Mouse (Mus musculus) heart, adult 2 months (tissue): Measurements from ENCODE around the gene Tor1aip1. TPM values are rescaled to one million over a fixed set of nuclear protein-coding genes. Genes with fewer than 3 reads are reported as not detected.

Experiments used
- DNase-seq, 2 experiments: peaks; one replicate each; pipeline ENCODE4 v3.0.0; 2021
- H3K27ac ChIP-seq: fragments of 200-600 bp; 2 replicates; pipeline ENCODE4 v1.8.1; 2022
- H3K27me3 ChIP-seq: fragments of 200-500 bp; 2 replicates; pipeline ENCODE4 v1.6.1; 2012; ENCODE audit warnings: mild to moderate bottlenecking, low read length, inconsistent platforms, mixed read lengths; ENCODE audit not compliant: control insufficient read depth, insufficient read depth
- H3K36me3 ChIP-seq: fragments of 200-500 bp; 2 replicates; pipeline ENCODE4 v1.6.1; 2012; ENCODE audit warnings: low read length, inconsistent platforms; ENCODE audit not compliant: control insufficient read depth, insufficient read depth
- H3K4me1 ChIP-seq: fragments of 200-500 bp; 2 replicates; pipeline ENCODE4 v1.6.1; 2011; ENCODE audit warnings: low read length; ENCODE audit not compliant: control insufficient read depth, insufficient read depth
- H3K4me3 ChIP-seq: fragments of 200-600 bp; 2 replicates; pipeline ENCODE4 v1.8.1; 2022
- H3K79me2 ChIP-seq: fragments of 200-500 bp; replicated peaks from 2 replicates; pipeline ENCODE4 v1.6.1; 2012; ENCODE audit warnings: mild to moderate bottlenecking, inconsistent platforms, low read length, moderate library complexity, mixed read lengths; ENCODE audit not compliant: control insufficient read depth, insufficient read depth
- H3K9ac ChIP-seq: fragments of 200-500 bp; 2 replicates; pipeline ENCODE4 v1.6.1; 2012; ENCODE audit warnings: low read depth, mild to moderate bottlenecking, control low read depth, inconsistent platforms, low read length, mixed read lengths
- CTCF ChIP-seq: fragments of 200-600 bp; IDR thresholded peaks from 2 replicates; pipeline ENCODE4 v1.8.1; 2022; ENCODE audit warnings: antibody characterized with exemption, mild to moderate bottlenecking, moderate library complexity
- EP300 ChIP-seq: fragments of 200-500 bp; IDR thresholded peaks from 2 replicates; pipeline ENCODE4 v1.6.1; 2011; ENCODE audit warnings: low read depth, low read length, control low read depth; ENCODE audit not compliant: insufficient read depth
- POLR2A ChIP-seq: fragments of 200-500 bp; IDR thresholded peaks from 2 replicates; pipeline ENCODE4 v1.6.1; 2011; ENCODE audit warnings: mild to moderate bottlenecking, low read depth, low read length, control low read depth; ENCODE audit not compliant: insufficient read depth
- WGBS: fragments of 180-500 bp; shearing (Covaris S2); methylation state at CpG from one replicate; pipeline ENCODE4 v1.1.7; 2018; 5-methylcytosine and 5-hydroxymethylcytosine counted together
- intact Hi-C: fragments of 180-260 bp; cut with DNase I; formaldehyde crosslinking; loops from one replicate; pipeline ENCODE4 v1.15.1; 2025
- polyA plus RNA-seq: library from polyadenylated mRNA; depleted of rRNA; stranded (reverse); fragments of >200 nt; gene quantifications from 2 replicates; pipeline ENCODE4 v1.2.3, GENCODE M21; 2012
- total RNA-seq, 2 experiments: library from RNA; stranded (reverse); gene quantifications; 2 replicates each; pipeline ENCODE4 v1.2.3; 2021

Gene Tor1aip1
- total and polyA plus RNA-seq, 3 experiments = 33.0 to 91.2 (median 79.9) TPM

GRCm38 (mm10) chr1:156027849-156028248 lies 8.4 kb downstream of the Tor1aip1 start:
- H3K4me3 ChIP-seq = no peak overlapping the region
- no peak for DNase-seq
- TF ChIP-seq POLR2A = no peak
- no peak for TF ChIP-seq CTCF
- no peak for TF ChIP-seq EP300
- H3K36me3 ChIP-seq = peaks cover 33% of the 10 kb centered on the region
- intact Hi-C loops = no loop called here
- H3K9ac ChIP-seq = no peak overlapping the region
- no peaks in the 10 kb centered on the region for H3K27me3 ChIP-seq
- no peaks in the 10 kb centered on the region; the same call in 1 of the 2 replicates for H3K4me1 ChIP-seq
- no peak overlapping the region for H3K27ac ChIP-seq
- H3K79me2 ChIP-seq = peaks cover 5% of the 10 kb centered on the region; the same call in 1 of the 2 replicates
- WGBS = 84% methylated on average over 3 of the region's 3 CpGs

- no peaks in the 10 kb centered on the region for H3K4me1 ChIP-seq
- H3K79me2 ChIP-seq = 0 out of 2 replicates have a peak, but pooled peaks cover 3% of the 10 kb centered on the region
- H3K27me3 ChIP-seq = no peaks in the 10 kb centered on the region
- 83% methylated on average over 8 of the region's 8 CpGs for WGBS
- intact Hi-C loops = no loop called here
- H3K27ac ChIP-seq = no peak overlapping the region
- H3K36me3 ChIP-seq = peaks cover 21% of the 10 kb centered on the region
- DNase-seq = no peak
- no peak overlapping the region for H3K9ac ChIP-seq
- no peak for TF ChIP-seq POLR2A
- no peak for TF ChIP-seq CTCF
- TF ChIP-seq EP300 = no peak
- H3K4me3 ChIP-seq = no peak overlapping the region
These were observed 11.3 kb downstream of the Tor1aip1 start for GRCm38 (mm10) chr1:156024831-156025503.

GRCm38 (mm10) chr1:156020402-156020801 lies 15.9 kb downstream of the Tor1aip1 start:
- H3K79me2 ChIP-seq = no peaks in the 10 kb centered on the region; the same call in 1 of the 2 replicates
- TF ChIP-seq CTCF (no peak), EP300 (no peak), POLR2A (no peak)
- no peaks in the 10 kb centered on the region for H3K27me3 ChIP-seq
- intact Hi-C loops = no loop called here
- H3K9ac ChIP-seq = no peak overlapping the region
- DNase-seq = no peak
- H3K4me3 ChIP-seq = no peak overlapping the region
- WGBS = 92% methylated on average over 1 of the region's 1 CpGs
- no peaks in the 10 kb centered on the region for H3K4me1 ChIP-seq
- H3K27ac ChIP-seq = no peak overlapping the region
- H3K36me3 ChIP-seq = peaks cover 16% of the 10 kb centered on the region

GRCm38 (mm10) chr1:156019800-156020199 lies 16.5 kb downstream of the Tor1aip1 start:
- no peak for TF ChIP-seq POLR2A
- H3K27ac ChIP-seq = no peak overlapping the region
- H3K79me2 ChIP-seq = no peaks in the 10 kb centered on the region; the same call in 1 of the 2 replicates
- H3K9ac ChIP-seq = no peak overlapping the region
- intact Hi-C loops = loop anchor here (5.0 kb wide), 1 partner anchor 107 kb away; no protein-coding TSS in a partner anchor
- no peak for DNase-seq
- no peak overlapping the region for H3K4me3 ChIP-seq
- 92% methylated on average over 1 of the region's 1 CpGs for WGBS
- H3K36me3 ChIP-seq = peaks cover 18% of the 10 kb centered on the region
- no peaks in the 10 kb centered on the region for H3K27me3 ChIP-seq
- H3K4me1 ChIP-seq = no peaks in the 10 kb centered on the region

GRCm38 (mm10) chr1:156009003-156009402 lies 27.3 kb downstream of the Tor1aip1 start:
- Histone ChIP-seq H3K27ac (no peak overlapping the region), H3K79me2 (no peaks in the 10 kb centered on the region; the same call in 1 of the 2 replicates), H3K4me3 (no peak overlapping the region), H3K9ac (no peak overlapping the region), H3K4me1 (no peaks in the 10 kb centered on the region), H3K36me3 (peaks cover 23% of the 10 kb centered on the region), H3K27me3 (no peaks in the 10 kb centered on the region)
- WGBS = 93% methylated on average over 1 of the region's 1 CpGs
- DNase-seq = no peak
- TF ChIP-seq CTCF (no peak), EP300 (no peak), POLR2A (no peak)
- intact Hi-C loops = no loop called here

- TF ChIP-seq EP300 (no peak), POLR2A (no peak), CTCF (no peak)
- Histone ChIP-seq H3K36me3 (peaks cover 7% of the 10 kb centered on the region), H3K4me3 (no peak overlapping the region), H3K9ac (no peak overlapping the region), H3K79me2 (no peaks in the 10 kb centered on the region), H3K27ac (no peak overlapping the region), H3K27me3 (no peaks in the 10 kb centered on the region), H3K4me1 (peaks cover 3% of the 10 kb centered on the region; the same call in 1 of the 2 replicates)
- 83% methylated on average over 11 of the region's 11 CpGs for WGBS
- intact Hi-C loops = no loop called here
- no peak for DNase-seq
These were observed 30.4 kb downstream of the Tor1aip1 start for GRCm38 (mm10) chr1:156005906-156006305.
